Mouse (Mus musculus): ENCODE results near the gene Tmem33. TPM values are rescaled to one million over a fixed set of nuclear protein-coding genes. Genes with fewer than 3 reads are reported as not detected.

Gene Tmem33
- polyA plus RNA-seq, 1 experiment from 2014 or later: 117 TPM

DNA sequence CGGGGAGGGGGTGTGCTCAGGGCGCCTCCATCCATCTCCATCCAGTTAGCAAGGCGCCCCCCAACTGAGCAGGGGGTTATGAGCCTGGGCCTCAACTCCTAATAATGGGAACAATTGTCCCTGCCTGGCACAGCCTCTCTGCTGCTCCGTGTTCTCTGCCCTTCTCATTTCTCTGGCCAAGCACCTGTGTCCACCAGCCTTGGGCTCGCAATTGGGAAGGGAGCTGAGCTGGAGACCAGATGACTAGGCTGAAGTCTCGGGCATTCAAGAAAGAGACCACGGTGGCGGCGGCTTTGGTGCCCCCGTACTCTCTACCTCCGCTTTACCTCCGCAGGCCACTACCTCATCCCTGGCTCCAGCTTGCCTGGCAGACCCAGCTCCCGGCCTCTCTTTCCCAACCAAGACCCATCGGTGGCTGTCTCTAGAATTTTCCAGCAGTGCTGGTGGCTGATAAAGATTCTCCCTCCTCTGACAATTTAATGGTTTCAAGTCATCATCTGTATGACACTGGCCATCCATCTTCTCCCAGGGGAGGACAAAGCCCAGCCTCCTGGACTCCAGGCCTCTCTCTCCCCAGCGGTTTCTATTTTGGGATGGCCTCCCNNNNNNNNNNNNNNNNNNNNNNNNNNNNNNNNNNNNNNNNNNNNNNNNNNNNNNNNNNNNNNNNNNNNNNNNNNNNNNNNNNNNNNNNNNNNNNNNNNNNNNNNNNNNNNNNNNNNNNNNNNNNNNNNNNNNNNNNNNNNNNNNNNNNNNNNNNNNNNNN lies 32.5 kb upstream of the Tmem33 start:
- H3K4me1 ChIP-seq: peaks cover 64% of the 10 kb centered on the region
- peak overlapping the region; percentile 23 for H3K4me3 ChIP-seq
- peak; percentile 39 for DNase-seq (ENCODE audit: extremely low spot score, low spot score)
- 2% methylated on average over 15 of the region's 15 CpGs for WGBS
- no peak overlapping the region for H3K27ac ChIP-seq
- H3K36me3 ChIP-seq (replicated peaks): no peaks in the 10 kb centered on the region
- peaks cover 100% of the 10 kb centered on the region for H3K27me3 ChIP-seq (ENCODE audit: poor library complexity, severe bottlenecking)
- H3K9me3 ChIP-seq: peaks cover 10% of the 10 kb centered on the region

DNA sequence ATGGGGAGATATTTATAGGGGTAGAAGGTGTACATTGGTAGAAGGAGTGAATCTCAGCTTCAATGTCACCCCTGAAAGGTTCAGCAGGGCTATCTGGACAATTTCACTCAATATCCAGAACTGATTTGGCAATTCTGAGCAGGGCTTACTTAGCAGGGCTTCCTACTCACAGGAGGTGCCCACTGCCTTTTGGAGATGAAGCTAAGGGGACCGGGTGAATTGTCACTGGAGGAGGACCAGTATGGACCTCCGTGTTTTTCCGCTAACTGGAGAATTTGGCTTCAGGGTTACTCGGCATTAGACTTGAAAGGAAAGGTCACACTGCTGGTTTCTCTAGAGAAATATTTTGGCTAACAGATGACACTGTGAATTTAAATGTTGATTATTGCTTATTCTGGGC lies 25.7 kb upstream of the Tmem33 start:
- peaks cover 82% of the 10 kb centered on the region for H3K27me3 ChIP-seq (ENCODE audit: poor library complexity, severe bottlenecking)
- H3K4me1 ChIP-seq: peaks cover 35% of the 10 kb centered on the region
- no peaks in the 10 kb centered on the region for H3K36me3 ChIP-seq (replicated peaks)
- 35% methylated on average over 4 of the region's 4 CpGs for WGBS
- no peaks in the 10 kb centered on the region for H3K9me3 ChIP-seq
- H3K27ac ChIP-seq: no peak overlapping the region
- H3K4me3 ChIP-seq: no peak overlapping the region
- no peak for DNase-seq (ENCODE audit: extremely low spot score, low spot score)

- no peaks in the 10 kb centered on the region for H3K9me3 ChIP-seq
- H3K27ac ChIP-seq: no peak overlapping the region
- no peak for DNase-seq (ENCODE audit: extremely low spot score, low spot score)
- H3K36me3 ChIP-seq (replicated peaks): no peaks in the 10 kb centered on the region
- 75% methylated on average over 3 of the region's 3 CpGs for WGBS
- H3K4me1 ChIP-seq: peaks cover 27% of the 10 kb centered on the region
- H3K27me3 ChIP-seq (ENCODE audit: poor library complexity, severe bottlenecking): peaks cover 78% of the 10 kb centered on the region
- no peak overlapping the region for H3K4me3 ChIP-seq
Observed at GRCm38 (mm10) chr5:67235462-67235861, 24.9 kb upstream of the Tmem33 start.

GRCm38 (mm10) chr5:67236601-67237000 lies 23.8 kb upstream of the Tmem33 start:
- H3K27me3 ChIP-seq (ENCODE audit: poor library complexity, severe bottlenecking): peaks cover 67% of the 10 kb centered on the region
- H3K9me3 ChIP-seq: no peaks in the 10 kb centered on the region
- WGBS: 93% methylated on average over 3 of the region's 3 CpGs
- H3K27ac ChIP-seq: no peak overlapping the region
- H3K4me1 ChIP-seq: peaks cover 15% of the 10 kb centered on the region
- DNase-seq (ENCODE audit: extremely low spot score, low spot score): no peak
- no peak overlapping the region for H3K4me3 ChIP-seq
- H3K36me3 ChIP-seq (replicated peaks): no peaks in the 10 kb centered on the region

DNA sequence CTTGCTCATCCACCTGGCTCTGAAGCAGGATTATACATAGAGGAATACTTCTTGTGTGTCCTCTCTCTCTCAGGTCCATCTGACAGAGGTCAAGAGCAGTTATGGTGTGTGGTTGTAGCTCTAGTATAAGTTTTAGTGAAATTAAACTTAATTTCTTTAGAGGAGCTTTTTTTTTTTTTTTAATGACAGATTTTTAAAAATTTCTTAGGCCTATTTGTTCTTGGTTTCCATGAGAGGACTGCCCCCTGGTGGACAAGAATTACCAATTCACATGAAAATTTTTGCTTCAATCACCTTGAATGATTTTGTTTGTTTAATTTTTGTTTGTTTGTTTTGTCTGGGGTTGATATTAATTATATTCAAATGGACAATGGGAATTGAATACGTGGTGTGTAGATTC lies 22.1 kb upstream of the Tmem33 start:
- Histone ChIP-seq H3K36me3 (replicated peaks) (no peaks in the 10 kb centered on the region), H3K9me3 (no peaks in the 10 kb centered on the region), H3K4me3 (no peak overlapping the region), H3K27ac (no peak overlapping the region), H3K4me1 (peaks cover 9% of the 10 kb centered on the region), H3K27me3 (ENCODE audit: poor library complexity, severe bottlenecking) (peaks cover 50% of the 10 kb centered on the region)
- DNase-seq (ENCODE audit: extremely low spot score, low spot score): no peak
- WGBS: 2% methylated on average over 1 of the region's 1 CpGs

DNA sequence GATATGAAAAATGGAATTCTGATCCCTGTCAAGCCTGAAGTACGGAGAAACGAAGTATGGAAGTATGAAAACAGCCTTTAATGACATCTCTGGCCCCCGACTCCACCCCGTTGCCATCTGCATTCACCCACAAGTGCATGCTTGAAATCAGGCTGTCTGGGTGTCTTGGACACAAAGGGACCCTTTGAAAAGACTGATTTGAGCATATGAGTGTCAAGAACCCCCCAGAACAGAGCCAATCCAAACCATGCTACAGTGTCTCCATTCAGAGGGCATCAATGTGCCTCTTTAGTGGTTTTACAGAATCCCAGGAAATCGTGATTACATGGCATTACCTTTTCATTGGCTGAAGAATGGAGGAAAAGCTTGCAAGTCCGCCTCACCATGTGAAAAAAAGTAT lies 18.7 kb upstream of the Tmem33 start:
- Histone ChIP-seq H3K9me3 (no peaks in the 10 kb centered on the region), H3K4me1 (no peaks in the 10 kb centered on the region), H3K27ac (no peak overlapping the region), H3K36me3 (replicated peaks) (no peaks in the 10 kb centered on the region), H3K4me3 (no peak overlapping the region), H3K27me3 (ENCODE audit: poor library complexity, severe bottlenecking) (peaks cover 20% of the 10 kb centered on the region)
- DNase-seq (ENCODE audit: extremely low spot score, low spot score): no peak
- WGBS: 79% methylated on average over 6 of the region's 6 CpGs

DNA sequence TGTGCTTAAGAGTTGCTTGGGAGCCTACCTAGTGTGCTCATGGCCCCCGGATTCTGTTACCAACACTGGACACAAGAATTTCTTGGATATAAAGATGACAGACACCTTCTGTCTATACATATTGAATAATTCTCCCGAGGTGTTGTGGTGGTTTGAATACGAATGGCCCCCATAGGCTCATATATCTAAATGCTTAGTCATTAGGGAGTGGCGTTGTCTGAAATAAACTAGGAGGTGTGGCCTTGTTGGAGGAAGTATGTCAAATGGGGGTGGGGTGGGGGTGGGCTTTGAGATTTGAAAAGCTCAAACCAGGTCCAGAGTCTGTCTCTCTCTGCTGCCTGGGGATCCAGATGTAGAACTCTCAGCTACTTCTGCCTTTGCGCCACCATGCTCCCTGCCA lies 17.1 kb upstream of the Tmem33 start:
- Histone ChIP-seq H3K9me3 (no peaks in the 10 kb centered on the region), H3K27me3 (ENCODE audit: poor library complexity, severe bottlenecking) (peaks cover 15% of the 10 kb centered on the region; the same call in 1 of the 2 replicates), H3K27ac (no peak overlapping the region), H3K4me3 (no peak overlapping the region), H3K36me3 (replicated peaks) (no peaks in the 10 kb centered on the region), H3K4me1 (no peaks in the 10 kb centered on the region)
- DNase-seq (ENCODE audit: extremely low spot score, low spot score): no peak
- 90% methylated on average over 5 of the region's 5 CpGs for WGBS

- H3K36me3 ChIP-seq (replicated peaks): no peaks in the 10 kb centered on the region
Observed at GRCm38 (mm10) chr5:67252261-67252660, 8.1 kb upstream of the Tmem33 start.

DNA sequence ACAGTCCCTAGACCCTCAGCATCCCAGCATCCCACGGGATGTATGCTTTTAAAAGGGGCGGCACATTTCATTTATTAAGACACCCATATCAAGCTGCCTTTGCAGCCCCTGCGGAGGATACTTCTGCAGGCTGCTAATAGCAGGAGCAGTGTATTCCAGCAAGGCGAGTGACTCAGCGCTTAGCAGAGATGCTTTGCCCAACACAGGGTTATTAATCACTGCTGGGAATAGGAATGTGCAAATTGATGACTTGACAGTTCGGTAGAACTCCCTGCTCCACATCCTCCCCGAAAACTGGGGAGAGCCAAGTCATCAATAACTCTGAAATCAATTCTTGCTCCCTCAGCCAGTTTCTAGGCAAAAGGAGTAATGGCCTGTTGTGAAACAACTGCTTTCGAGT lies 4.7 kb upstream of the Tmem33 start:
- H3K4me3 ChIP-seq: no peak overlapping the region
- peaks cover 6% of the 10 kb centered on the region for H3K4me1 ChIP-seq
- 81% methylated on average over 8 of the region's 8 CpGs for WGBS
- no peaks in the 10 kb centered on the region for H3K27me3 ChIP-seq (ENCODE audit: poor library complexity, severe bottlenecking)
- DNase-seq (ENCODE audit: extremely low spot score, low spot score): no peak
- no peak overlapping the region for H3K27ac ChIP-seq
- H3K36me3 ChIP-seq (replicated peaks): no peaks in the 10 kb centered on the region
- no peaks in the 10 kb centered on the region for H3K9me3 ChIP-seq

More at GRCm38 (mm10) chr5:67252261-67252660, 8.1 kb upstream of the Tmem33 start:
- Histone ChIP-seq H3K27ac (no peak overlapping the region), H3K27me3 (ENCODE audit: poor library complexity, severe bottlenecking) (no peaks in the 10 kb centered on the region), H3K4me1 (no peaks in the 10 kb centered on the region), H3K4me3 (no peak overlapping the region), H3K9me3 (no peaks in the 10 kb centered on the region)
- 76% methylated on average over 4 of the region's 4 CpGs for WGBS
- DNase-seq (ENCODE audit: extremely low spot score, low spot score): no peak

DNA sequence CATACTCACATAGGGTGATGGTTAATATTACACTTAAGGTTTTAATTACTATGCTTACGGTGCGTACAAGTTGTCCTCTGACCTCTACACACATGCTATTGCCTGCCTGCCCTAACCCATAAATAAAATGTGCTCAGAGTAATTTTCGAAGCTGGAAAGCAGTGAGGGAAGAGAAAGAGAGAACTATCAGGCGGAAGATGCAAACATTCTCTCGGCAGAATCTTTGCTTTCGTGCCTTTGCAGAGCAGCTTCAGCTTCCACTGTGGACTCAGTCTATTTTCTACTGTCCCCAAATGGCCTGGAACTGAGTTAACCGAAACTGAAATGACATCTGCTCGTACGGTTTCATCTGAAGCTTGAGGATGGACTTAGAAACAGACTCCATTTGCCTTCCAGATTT lies 1.9 kb upstream of the Tmem33 start:
- Histone ChIP-seq H3K9me3 (no peaks in the 10 kb centered on the region), H3K4me3 (no peak overlapping the region), H3K36me3 (replicated peaks) (peaks cover 14% of the 10 kb centered on the region), H3K27ac (no peak overlapping the region), H3K4me1 (peaks cover 18% of the 10 kb centered on the region), H3K27me3 (ENCODE audit: poor library complexity, severe bottlenecking) (no peaks in the 10 kb centered on the region)
- whole genome bisulfite sequencing: 89% methylated on average over 9 of the region's 9 CpGs
- no peak for DNase-seq (ENCODE audit: extremely low spot score, low spot score)

GRCm38 (mm10) chr5:67260159-67260530 lies 220 bp upstream of the Tmem33 start:
- Histone ChIP-seq H3K4me3 (peak overlapping the region; percentile 77), H3K9me3 (no peaks in the 10 kb centered on the region), H3K4me1 (peaks cover 18% of the 10 kb centered on the region), H3K36me3 (replicated peaks) (peaks cover 30% of the 10 kb centered on the region), H3K27ac (peak overlapping the region; percentile 92), H3K27me3 (ENCODE audit: poor library complexity, severe bottlenecking) (no peaks in the 10 kb centered on the region)
- no peak for DNase-seq (ENCODE audit: extremely low spot score, low spot score)
- under 1% methylated on average over 9 of the region's 9 CpGs for WGBS

DNA sequence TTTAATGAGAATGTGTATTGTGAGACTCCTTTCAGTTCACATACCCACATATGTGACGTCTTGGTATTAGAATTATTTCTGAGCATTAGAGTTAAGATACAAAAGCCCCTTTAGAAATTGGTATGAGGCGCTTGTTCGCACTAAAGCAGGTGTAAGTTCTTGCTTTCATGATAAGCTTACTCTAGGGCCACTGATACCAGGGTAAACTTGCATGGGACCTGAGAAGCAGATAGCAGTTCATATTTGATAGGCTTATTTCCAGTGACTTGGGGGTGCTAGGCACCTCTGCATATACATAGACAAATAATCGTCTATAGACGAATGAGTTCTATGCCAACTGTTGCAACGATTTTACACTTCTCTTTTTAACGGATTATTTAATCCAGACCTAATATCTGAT lies 2.6 kb downstream of the Tmem33 start:
- Histone ChIP-seq H3K27ac (no peak overlapping the region), H3K36me3 (replicated peaks) (peaks cover 59% of the 10 kb centered on the region), H3K9me3 (no peaks in the 10 kb centered on the region), H3K27me3 (ENCODE audit: poor library complexity, severe bottlenecking) (no peaks in the 10 kb centered on the region), H3K4me1 (peaks cover 18% of the 10 kb centered on the region), H3K4me3 (no peak overlapping the region)
- WGBS: 93% methylated on average over 7 of the region's 7 CpGs
- no peak for DNase-seq (ENCODE audit: extremely low spot score, low spot score)

DNA sequence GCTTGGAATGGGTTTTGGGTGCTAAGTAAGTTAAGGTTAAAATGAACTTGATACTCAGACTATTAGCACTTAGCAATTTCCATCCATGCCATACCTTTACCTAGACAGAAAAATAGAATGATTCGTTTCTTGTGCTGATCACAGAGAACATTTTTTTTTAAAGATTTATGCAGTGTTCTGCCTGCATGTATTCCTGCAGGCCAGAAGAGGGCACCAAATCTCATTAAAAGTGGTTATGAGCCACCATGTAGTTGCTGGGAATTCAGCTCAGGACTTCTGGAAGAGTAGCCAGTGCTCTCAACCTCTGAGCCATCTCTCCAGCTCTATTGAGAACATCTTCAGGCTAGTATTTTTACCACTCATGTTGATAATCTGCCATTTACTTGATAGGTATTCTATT lies 5.7 kb downstream of the Tmem33 start:
- DNase-seq (ENCODE audit: extremely low spot score, low spot score): no peak
- no peaks in the 10 kb centered on the region for H3K27me3 ChIP-seq (ENCODE audit: poor library complexity, severe bottlenecking)
- H3K36me3 ChIP-seq (replicated peaks): peaks cover 75% of the 10 kb centered on the region
- H3K4me1 ChIP-seq: peaks cover 12% of the 10 kb centered on the region
- H3K27ac ChIP-seq: no peak overlapping the region
- no peak overlapping the region for H3K4me3 ChIP-seq
- no peaks in the 10 kb centered on the region for H3K9me3 ChIP-seq
- WGBS: 93% methylated on average over 1 of the region's 1 CpGs

DNA sequence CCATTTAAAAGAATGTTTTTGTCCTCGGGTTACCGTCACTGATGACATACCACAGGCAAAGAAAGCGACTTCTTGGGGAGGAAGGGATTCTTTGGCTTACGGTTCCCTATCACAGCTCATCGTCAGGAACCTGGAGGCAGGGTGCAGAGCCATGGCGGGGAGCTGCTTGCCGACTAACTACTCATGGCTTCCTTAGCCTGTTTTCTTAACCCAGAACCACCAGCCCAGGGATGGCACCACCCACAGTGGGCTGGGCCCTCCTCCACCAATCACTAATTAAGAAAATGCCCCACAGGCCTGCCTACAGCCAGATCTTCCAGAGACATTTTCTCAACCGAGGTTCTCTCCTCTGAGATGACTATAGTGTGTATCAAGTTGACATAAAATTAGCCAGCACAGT lies 8.9 kb downstream of the Tmem33 start:
- DNase-seq (ENCODE audit: extremely low spot score, low spot score): no peak
- 94% methylated on average over 8 of the region's 8 CpGs for WGBS
- Histone ChIP-seq H3K4me3 (no peak overlapping the region), H3K9me3 (no peaks in the 10 kb centered on the region), H3K27me3 (ENCODE audit: poor library complexity, severe bottlenecking) (no peaks in the 10 kb centered on the region), H3K27ac (no peak overlapping the region), H3K36me3 (replicated peaks) (peaks cover 53% of the 10 kb centered on the region), H3K4me1 (no peaks in the 10 kb centered on the region)
